Mouse (Mus musculus) lung, adult 2 months (tissue): ENCODE measurements around the gene 4930451I11Rik.

Source experiments
- CTCF ChIP-seq: fragments of 200-500 bp; IDR thresholded peaks from 2 replicates; pipeline ENCODE4 v1.5.1; 2011; ENCODE audit warnings: mild to moderate bottlenecking, low read length, control low read depth; ENCODE audit not compliant: insufficient read depth
- POLR2A ChIP-seq: fragments of 200-500 bp; IDR thresholded peaks from 2 replicates; pipeline ENCODE4 v1.6.1; 2011; ENCODE audit warnings: low read depth, mild to moderate bottlenecking, control low read depth, low read length, borderline replicate concordance; ENCODE audit errors: extremely low read depth

- TF ChIP-seq POLR2A (no peak), CTCF (peak; percentile 94)
Measured at GRCm38 (mm10) chr7:126821835-126822511, 9.5 kb downstream of the 4930451I11Rik start.
